Mouse (Mus musculus) lung, postnatal 10 days (tissue): ENCODE measurements around the gene Sppl3.

Source experiments
- DNase-seq: peaks from one replicate; pipeline ENCODE4 v3.0.0; 2021

Gene Sppl3

GRCm38 (mm10) chr5:115127421-115128179 lies 116.7 kb downstream of the Sppl3 start:
- DNase-seq = no peak

- no peak for DNase-seq
Measured at GRCm38 (mm10) chr5:115129328-115129727, 118.4 kb downstream of the Sppl3 start.

- no peak for DNase-seq
Measured at GRCm38 (mm10) chr5:115132465-115132864, 121.5 kb downstream of the Sppl3 start.

GRCm38 (mm10) chr5:115133358-115134066 lies 122.6 kb downstream of the Sppl3 start:
- DNase-seq = no peak

GRCm38 (mm10) chr5:115134234-115135165 lies 123.6 kb downstream of the Sppl3 start, which contains the start of gene Unc119b:
TSS of gene Unc119b (minus strand) at chr5:115134975.
- peak; percentile 90 for DNase-seq

GRCm38 (mm10) chr5:115139124-115139523 lies 128.2 kb downstream of the Sppl3 start:
- DNase-seq = no peak

GRCm38 (mm10) chr5:115140726-115141125 lies 129.8 kb downstream of the Sppl3 start:
- no peak for DNase-seq

- DNase-seq = no peak
Measured at GRCm38 (mm10) chr5:115142166-115142697, 131.3 kb downstream of the Sppl3 start.

- DNase-seq = no peak
Measured at GRCm38 (mm10) chr5:115143552-115143951, 132.6 kb downstream of the Sppl3 start.

GRCm38 (mm10) chr5:115144471-115144870 lies 133.5 kb downstream of the Sppl3 start:
- DNase-seq = no peak

- DNase-seq = peak; percentile 33
Measured at GRCm38 (mm10) chr5:115145253-115145968, 134.5 kb downstream of the Sppl3 start.

- DNase-seq = no peak
Measured at GRCm38 (mm10) chr5:115145976-115146746, 135.2 kb downstream of the Sppl3 start.

- no peak for DNase-seq
Measured at GRCm38 (mm10) chr5:115146747-115147130, 135.8 kb downstream of the Sppl3 start.

GRCm38 (mm10) chr5:115147388-115147787 lies 136.5 kb downstream of the Sppl3 start:
- DNase-seq = no peak

- no peak for DNase-seq
Measured at GRCm38 (mm10) chr5:115148378-115148777, 137.4 kb downstream of the Sppl3 start.
